In genomic region chr11:98930127-98930601, GRCm38 (mm10) we compare ENCODE assay signal across 9 mouse cellular contexts. TPM values are rescaled to one million over a fixed set of nuclear protein-coding genes. Genes with fewer than 3 reads are reported as not detected.
DNase-seq lines count a peak whose midpoint lies in the region.
"Had no signal": no experiment of that assay in that cellular context is flagged by ENCODE, and none has a peak within 500 bp of the region (broad histone marks: within the 10 kb centered on the region; RNA-seq: fewer than 3 reads in every experiment).

No protein-coding gene starts in this region.

- no peaks in the 10 kb centered on the region for H3K36me3 ChIP-seq in midbrain, embryonic 10.5 days
- H3K36me3 ChIP-seq: liver, embryonic 15.5 days had no signal

- H3K4me3 ChIP-seq in midbrain, embryonic 10.5 days, result peak overlapping the region; percentile 63
- H3K4me3 ChIP-seq: liver, embryonic 15.5 days had no signal

- H3K9me3 ChIP-seq in midbrain, embryonic 10.5 days (replicated peaks), result no peaks in the 10 kb centered on the region
- H3K9me3 ChIP-seq: liver, embryonic 15.5 days had no signal

- H3K4me1 ChIP-seq in midbrain, embryonic 10.5 days, result peaks cover 81% of the 10 kb centered on the region

- peak overlapping the region; percentile 75 for H3K27ac ChIP-seq in midbrain, embryonic 10.5 days (replicated peaks)
- H3K27ac ChIP-seq: liver, embryonic 15.5 days had no signal

- H3K27me3 ChIP-seq in midbrain, embryonic 10.5 days (ENCODE audit: low read depth, poor library complexity, severe bottlenecking), result peaks cover 57% of the 10 kb centered on the region

- WGBS in midbrain, embryonic 10.5 days, result 48% methylated on average over 7 of the region's 7 CpGs

- DNase-seq in left cerebral cortex, postnatal 4 days, result peak; percentile 62
- DNase-seq in left cerebral cortex, postnatal 25 days (ENCODE audit: low spot score in 2 of 2), result no peak
- DNase-seq in cerebellum, postnatal 10 days, result peak; percentile 78 to 82
- DNase-seq in heart, postnatal 14 days, result peak; percentile 44 to 67
- no peak for DNase-seq in midbrain, embryonic 10.5 days (ENCODE audit: low spot score)
- no peak for DNase-seq in embryo, embryonic 11 days
- no peak for DNase-seq in right cerebral cortex, postnatal 10 days (ENCODE audit: low spot score in 2 of 2)
- DNase-seq in thymus, postnatal 36 days, result no peak

- intact Hi-C loops in left cerebral cortex, postnatal 4 days (cut with DNase I), result no loop called here
- intact Hi-C loops in left cerebral cortex, postnatal 25 days (cut with DNase I), result no loop called here
- intact Hi-C loops in heart, postnatal 14 days (cut with DNase I), result no loop called here

RNA-seq across cellular contexts. Expression of gene Rara, which starts 2.5 kb away (rescaled TPM):
- total RNA-seq in left cerebral cortex, postnatal 4 days (2021), result 10 to 100 TPM; 20.3 to 21.5 TPM
- 10 to 100 TPM in 1 of 2 experiments, 1 to 10 TPM in 1; 9.4 to 12.1 TPM for total RNA-seq in left cerebral cortex, postnatal 25 days (2021)
- total RNA-seq in heart, postnatal 14 days (2021), result 10 to 100 TPM; 17.9 to 21.6 TPM
- polyA plus RNA-seq in midbrain, embryonic 10.5 days (2016; fragmentation: Nextera tagmentation; extraction: Ambion mirVana), result 15.5 and 16.1 TPM in 2 replicates

RNA-seq across cellular contexts. Expression of gene Cdc6, which starts 22.6 kb away (rescaled TPM):
- 1 to 10 TPM; 1.4 to 1.8 TPM for total RNA-seq in left cerebral cortex, postnatal 4 days (2021)
- under 1 TPM; 0.21 to 0.60 TPM for total RNA-seq in left cerebral cortex, postnatal 25 days (2021)
- total RNA-seq in heart, postnatal 14 days (2021), result 1 to 10 TPM in 1 of 2 experiments, under 1 TPM in 1; 0.72 to 2.2 TPM
- polyA plus RNA-seq in midbrain, embryonic 10.5 days (2016; fragmentation: Nextera tagmentation; extraction: Ambion mirVana), result 53.3 and 67.8 TPM in 2 replicates

RNA-seq across cellular contexts. Expression of gene Gjd3, which starts 52.7 kb away (rescaled TPM):
- 1 to 10 TPM; 2.2 to 3.4 TPM for total RNA-seq in left cerebral cortex, postnatal 4 days (2021)
- 1 to 10 TPM; 2.9 to 3.0 TPM for total RNA-seq in left cerebral cortex, postnatal 25 days (2021)
- 1 to 10 TPM; 1.5 to 2.0 TPM for total RNA-seq in heart, postnatal 14 days (2021)
- 0.16 TPM in 1 of 2 replicates, not detected in the other for polyA plus RNA-seq in midbrain, embryonic 10.5 days (2016; fragmentation: Nextera tagmentation; extraction: Ambion mirVana)
- polyA plus RNA-seq: liver, embryonic 15.5 days had no signal

Comparison
In these comparisons a context has a peak if more than half of its experiments do, and no peak if none do; other contexts are left out.
1. DNase-seq: peak in left cerebral cortex, postnatal 4 days (single experiment), cerebellum, postnatal 10 days (2 of 2) and heart, postnatal 14 days (2 of 2); none in left cerebral cortex, postnatal 25 days (0 of 2), midbrain, embryonic 10.5 days (single experiment), embryo, embryonic 11 days (single experiment), right cerebral cortex, postnatal 10 days (0 of 2) and thymus, postnatal 36 days (0 of 2).